Mouse (Mus musculus): ENCODE measurements around the gene Dgkz. TPM values are rescaled to one million over a fixed set of nuclear protein-coding genes. Genes with fewer than 3 reads are reported as not detected.

Dgkz gene
- polyA plus RNA-seq, 1 experiment from 2014 or later, result 18.6 TPM

GRCm38 (mm10) chr2:91949411-91950274 is 26.0 kb downstream of the Dgkz start:
- Histone ChIP-seq H3K4me1 (replicated peaks; ENCODE audit: control insufficient read depth, insufficient read depth) (peaks cover 23% of the 10 kb centered on the region), H3K4me3 (ENCODE audit: low read depth, low read length) (peak overlapping the region; percentile 30), H3K27me3 (ENCODE audit: control insufficient read depth, insufficient read depth, low read length) (no peaks in the 10 kb centered on the region), H3K27ac (replicated peaks) (peak overlapping the region; percentile 81), H3K4me2 (replicated peaks; ENCODE audit: low read depth) (peak overlapping the region; percentile 55), H3K9me3 (ENCODE audit: control insufficient read depth, low read length) (no peaks in the 10 kb centered on the region), H3K9ac (ENCODE audit: low read length) (peak overlapping the region; percentile 58), H3K36me3 (ENCODE audit: control insufficient read depth, insufficient read depth, low read length) (no peaks in the 10 kb centered on the region)
- TF ChIP-seq CTCF (IDR thresholded peaks at IDR 0.05; ENCODE audit: low read depth), result no peak
- TF ChIP-seq EP300 (optimal IDR thresholded peaks at IDR 0.05), result no peak
- DNase-seq (ENCODE audit: low spot score) (peak; percentile 48), ATAC-seq (ENCODE audit: low FRiP score, low TSS enrichment) (0 out of 2 replicates have a peak, but pooled peaks have one; percentile 14)
- 64% methylated on average over 17 of the region's 17 CpGs for WGBS

- Histone ChIP-seq H3K9me3 (ENCODE audit: control insufficient read depth, low read length) (no peaks in the 10 kb centered on the region), H3K27ac (replicated peaks) (no peak overlapping the region; the same call in 1 of the 2 replicates), H3K9ac (ENCODE audit: low read length) (peak overlapping the region; percentile 58; the same call in 1 of the 2 replicates), H3K4me2 (replicated peaks; ENCODE audit: low read depth) (peak overlapping the region; percentile 55; the same call in 1 of the 2 replicates), H3K4me1 (replicated peaks; ENCODE audit: control insufficient read depth, insufficient read depth) (peaks cover 20% of the 10 kb centered on the region), H3K36me3 (ENCODE audit: control insufficient read depth, insufficient read depth, low read length) (no peaks in the 10 kb centered on the region), H3K27me3 (ENCODE audit: control insufficient read depth, insufficient read depth, low read length) (no peaks in the 10 kb centered on the region), H3K4me3 (ENCODE audit: low read depth, low read length) (no peak overlapping the region)
- no peak for TF ChIP-seq CTCF (IDR thresholded peaks at IDR 0.05; ENCODE audit: low read depth)
- TF ChIP-seq EP300 (optimal IDR thresholded peaks at IDR 0.05), result no peak
- no peak for DNase-seq (ENCODE audit: low spot score)
- 62% methylated on average over 3 of the region's 3 CpGs for WGBS
- no peak for ATAC-seq (ENCODE audit: low FRiP score, low TSS enrichment)
Measured at GRCm38 (mm10) chr2:91948792-91949241, 26.8 kb downstream of the Dgkz start.

- no peak overlapping the region for H3K9ac ChIP-seq (ENCODE audit: low read length)
- no peak overlapping the region for H3K4me3 ChIP-seq (ENCODE audit: low read depth, low read length)
- H3K4me2 ChIP-seq (replicated peaks; ENCODE audit: low read depth), result no peak overlapping the region
- no peaks in the 10 kb centered on the region for H3K27me3 ChIP-seq (ENCODE audit: control insufficient read depth, insufficient read depth, low read length)
- TF ChIP-seq CTCF (IDR thresholded peaks at IDR 0.05; ENCODE audit: low read depth), result no peak
- no peak for TF ChIP-seq EP300 (optimal IDR thresholded peaks at IDR 0.05)
- no peaks in the 10 kb centered on the region for H3K36me3 ChIP-seq (ENCODE audit: control insufficient read depth, insufficient read depth, low read length)
- peaks cover 18% of the 10 kb centered on the region for H3K4me1 ChIP-seq (replicated peaks; ENCODE audit: control insufficient read depth, insufficient read depth)
- H3K9me3 ChIP-seq (ENCODE audit: control insufficient read depth, low read length), result no peaks in the 10 kb centered on the region
- H3K27ac ChIP-seq (replicated peaks), result peak overlapping the region; percentile 53
- ATAC-seq (ENCODE audit: low FRiP score, low TSS enrichment) (no peak), DNase-seq (ENCODE audit: low spot score) (no peak)
- 68% methylated on average over 6 of the region's 6 CpGs for WGBS
Measured at GRCm38 (mm10) chr2:91948151-91948509, 27.5 kb downstream of the Dgkz start.

- Histone ChIP-seq H3K27ac (replicated peaks) (peak overlapping the region; percentile 53), H3K36me3 (ENCODE audit: control insufficient read depth, insufficient read depth, low read length) (no peaks in the 10 kb centered on the region), H3K4me1 (replicated peaks; ENCODE audit: control insufficient read depth, insufficient read depth) (peaks cover 18% of the 10 kb centered on the region), H3K4me2 (replicated peaks; ENCODE audit: low read depth) (no peak overlapping the region; the same call in 1 of the 2 replicates), H3K9ac (ENCODE audit: low read length) (0 out of 2 replicates have a peak overlapping the region, but pooled peaks have one; percentile 8), H3K4me3 (ENCODE audit: low read depth, low read length) (no peak overlapping the region), H3K9me3 (ENCODE audit: control insufficient read depth, low read length) (no peaks in the 10 kb centered on the region), H3K27me3 (ENCODE audit: control insufficient read depth, insufficient read depth, low read length) (no peaks in the 10 kb centered on the region)
- TF ChIP-seq CTCF (IDR thresholded peaks at IDR 0.05; ENCODE audit: low read depth), result no peak
- TF ChIP-seq EP300 (optimal IDR thresholded peaks at IDR 0.05), result no peak
- ATAC-seq (ENCODE audit: low FRiP score, low TSS enrichment) (peak; percentile 36), DNase-seq (ENCODE audit: low spot score) (no peak)
- 60% methylated on average over 11 of the region's 11 CpGs for WGBS
Measured at GRCm38 (mm10) chr2:91947397-91948150, 28.1 kb downstream of the Dgkz start.

- ATAC-seq (ENCODE audit: low FRiP score, low TSS enrichment) (no peak), DNase-seq (ENCODE audit: low spot score) (no peak)
- Histone ChIP-seq H3K36me3 (ENCODE audit: control insufficient read depth, insufficient read depth, low read length) (no peaks in the 10 kb centered on the region), H3K27me3 (ENCODE audit: control insufficient read depth, insufficient read depth, low read length) (no peaks in the 10 kb centered on the region), H3K27ac (replicated peaks) (no peak overlapping the region), H3K9me3 (ENCODE audit: control insufficient read depth, low read length) (no peaks in the 10 kb centered on the region), H3K9ac (ENCODE audit: low read length) (no peak overlapping the region), H3K4me2 (replicated peaks; ENCODE audit: low read depth) (no peak overlapping the region), H3K4me1 (replicated peaks; ENCODE audit: control insufficient read depth, insufficient read depth) (peaks cover 18% of the 10 kb centered on the region), H3K4me3 (ENCODE audit: low read depth, low read length) (no peak overlapping the region)
- 34% methylated on average over 4 of the region's 6 CpGs for WGBS
- TF ChIP-seq CTCF (IDR thresholded peaks at IDR 0.05; ENCODE audit: low read depth) (no peak), EP300 (optimal IDR thresholded peaks at IDR 0.05) (no peak)
Measured at GRCm38 (mm10) chr2:91946836-91947235, 28.8 kb downstream of the Dgkz start.
